Mouse (Mus musculus) fat pad, adult 2 months (tissue): ENCODE data around the gene Sec14l1.
"Not testable (repeated sequence)": the region's sequence is repeated elsewhere in the genome, so short reads cannot be mapped to it uniquely, and the experiment has no call there.

Experiments
- DNase-seq: peaks from one replicate; pipeline ENCODE4 v3.0.0-alpha.2; 2011; ENCODE audit warnings: low read depth, low spot score; ENCODE audit errors: extremely low read depth

Gene Sec14l1

GRCm38 (mm10) chr11:117114592-117115345 is at the start of gene Sec14l1:
TSS of gene Sec14l1 (plus strand) at chr11:117115168.
- no peak for DNase-seq

GRCm38 (mm10) chr11:117065602-117066001 is 49.4 kb upstream of the Sec14l1 start:
- DNase-seq: not testable (repeated sequence)

GRCm38 (mm10) chr11:117066738-117067137 is 48.2 kb upstream of the Sec14l1 start:
- no peak for DNase-seq

GRCm38 (mm10) chr11:117068332-117068731 is 46.6 kb upstream of the Sec14l1 start:
- DNase-seq: no peak

- DNase-seq: no peak
These were observed 45.9 kb upstream of the Sec14l1 start for GRCm38 (mm10) chr11:117069027-117069426.

- DNase-seq: no peak
These were observed 44.3 kb upstream of the Sec14l1 start for GRCm38 (mm10) chr11:117070711-117071110.

GRCm38 (mm10) chr11:117072128-117072527 is 42.8 kb upstream of the Sec14l1 start:
- DNase-seq: no peak

GRCm38 (mm10) chr11:117073426-117073825 is 41.5 kb upstream of the Sec14l1 start:
- DNase-seq: no peak

- DNase-seq: no peak
These were observed 38.3 kb upstream of the Sec14l1 start for GRCm38 (mm10) chr11:117076576-117077196.

GRCm38 (mm10) chr11:117077227-117077626 is 37.7 kb upstream of the Sec14l1 start:
- DNase-seq: no peak

- no peak for DNase-seq
These were observed 37.1 kb upstream of the Sec14l1 start for GRCm38 (mm10) chr11:117077902-117078301.

- DNase-seq: no peak
These were observed 36.2 kb upstream of the Sec14l1 start for GRCm38 (mm10) chr11:117078637-117079240.

- DNase-seq: no peak
These were observed 35.2 kb upstream of the Sec14l1 start for GRCm38 (mm10) chr11:117079651-117080190.

- no peak for DNase-seq
These were observed 34.8 kb upstream of the Sec14l1 start for GRCm38 (mm10) chr11:117080209-117080608.

- no peak for DNase-seq
These were observed 33.6 kb upstream of the Sec14l1 start for GRCm38 (mm10) chr11:117081165-117082064.

GRCm38 (mm10) chr11:117082353-117082934 is 32.5 kb upstream of the Sec14l1 start:
- DNase-seq: no peak

- DNase-seq: peak; percentile 92
These were observed 31.7 kb upstream of the Sec14l1 start for GRCm38 (mm10) chr11:117083052-117083881.

GRCm38 (mm10) chr11:117083882-117084260 is 31.1 kb upstream of the Sec14l1 start:
- DNase-seq: not testable (repeated sequence)

- no peak for DNase-seq
These were observed 28.8 kb upstream of the Sec14l1 start for GRCm38 (mm10) chr11:117086215-117086614.
